Mouse (Mus musculus): ENCODE measurements around the gene Il5.
A peak's percentile ranks its signal among the peaks of the same experiment; 100 is the strongest.

Il5 gene

GRCm38 (mm10) chr11:53720715-53721114 lies at the start of gene Il5:
Gene Il5 (plus strand): TSS chr11:53720794.
- no peak for DNase-seq (ENCODE audit: low spot score)

- DNase-seq (ENCODE audit: low spot score): no peak
These were observed 49.2 kb upstream of the Il5 start for GRCm38 (mm10) chr11:53671414-53671813.

GRCm38 (mm10) chr11:53680141-53680540 lies 40.5 kb upstream of the Il5 start:
- DNase-seq (ENCODE audit: low spot score): no peak

GRCm38 (mm10) chr11:53681686-53682085 lies 38.9 kb upstream of the Il5 start:
- no peak for DNase-seq (ENCODE audit: low spot score)

- peak; percentile 64 for DNase-seq (ENCODE audit: low spot score)
These were observed 38.4 kb upstream of the Il5 start for GRCm38 (mm10) chr11:53682170-53682569.

- DNase-seq (ENCODE audit: low spot score): peak; percentile 88
These were observed 37.5 kb upstream of the Il5 start for GRCm38 (mm10) chr11:53682994-53683530.

- no peak for DNase-seq (ENCODE audit: low spot score)
These were observed 28.6 kb upstream of the Il5 start for GRCm38 (mm10) chr11:53691979-53692378.

GRCm38 (mm10) chr11:53698521-53698920 lies 22.1 kb upstream of the Il5 start:
- peak; percentile 22 for DNase-seq (ENCODE audit: low spot score)

GRCm38 (mm10) chr11:53699351-53699750 lies 21.2 kb upstream of the Il5 start:
- DNase-seq (ENCODE audit: low spot score): no peak

- peak; percentile 35 for DNase-seq (ENCODE audit: low spot score)
These were observed 14.2 kb upstream of the Il5 start for GRCm38 (mm10) chr11:53706236-53706933.

GRCm38 (mm10) chr11:53706934-53707717 lies 13.5 kb upstream of the Il5 start, which contains the start of gene Rad50:
Gene Rad50 (minus strand): TSS chr11:53707319.
- peak; percentile 87 for DNase-seq (ENCODE audit: low spot score)

- no peak for DNase-seq (ENCODE audit: low spot score)
These were observed 12.9 kb upstream of the Il5 start for GRCm38 (mm10) chr11:53707718-53708009.

GRCm38 (mm10) chr11:53719701-53720100 lies 893 bp upstream of the Il5 start:
- no peak for DNase-seq (ENCODE audit: low spot score)

- DNase-seq (ENCODE audit: low spot score): no peak
These were observed 10.9 kb downstream of the Il5 start for GRCm38 (mm10) chr11:53731457-53731856.

GRCm38 (mm10) chr11:53732244-53732643 lies 11.7 kb downstream of the Il5 start:
- DNase-seq (ENCODE audit: low spot score): no peak

- DNase-seq (ENCODE audit: low spot score): no peak
These were observed 13.2 kb downstream of the Il5 start for GRCm38 (mm10) chr11:53733824-53734223.

- DNase-seq (ENCODE audit: low spot score): peak; percentile 32
These were observed 13.8 kb downstream of the Il5 start for GRCm38 (mm10) chr11:53734431-53734830.

- no peak for DNase-seq (ENCODE audit: low spot score)
These were observed 14.5 kb downstream of the Il5 start for GRCm38 (mm10) chr11:53734970-53735681.

GRCm38 (mm10) chr11:53735682-53736245 lies 15.2 kb downstream of the Il5 start:
- peak; percentile 20 for DNase-seq (ENCODE audit: low spot score)

- DNase-seq (ENCODE audit: low spot score): peak; percentile 91
These were observed 16.4 kb downstream of the Il5 start for GRCm38 (mm10) chr11:53736771-53737572.

GRCm38 (mm10) chr11:53737573-53737946 lies 17.0 kb downstream of the Il5 start:
- peak; percentile 89 for DNase-seq (ENCODE audit: low spot score)

Data from adipocyte (in vitro differentiated cells).